Mouse (Mus musculus) heart, embryonic 12.5 days (tissue): ENCODE measurements around the gene Capn5. TPM values are rescaled to one million over a fixed set of nuclear protein-coding genes. Genes with fewer than 3 reads are reported as not detected.

Experiments used
- ATAC-seq: fragments of 200-750 bp; cut with Nextera tagmentation; 2 replicates; pipeline ENCODE4 v1.8.0; 2017; ENCODE audit warnings: moderate TSS enrichment, moderate library complexity; ENCODE audit not compliant: insufficient number of reproducible peaks, low FRiP score
- H3K27ac ChIP-seq: fragments of 300-500 bp; sonication (generic); 2 replicates; pipeline ENCODE4 v1.5.1; 2016; ENCODE audit warnings: mild to moderate bottlenecking, moderate library complexity; ENCODE audit not compliant: poor library complexity, severe bottlenecking
- H3K27me3 ChIP-seq: fragments of 300-500 bp; sonication (generic); replicated peaks from 2 replicates; pipeline ENCODE4 v1.6.1; 2016; ENCODE audit warnings: mild to moderate bottlenecking, moderate library complexity
- H3K36me3 ChIP-seq: fragments of 300-500 bp; sonication (generic); 2 replicates; pipeline ENCODE4 v1.6.1; 2016; ENCODE audit warnings: mild to moderate bottlenecking, moderate library complexity
- H3K4me1 ChIP-seq: fragments of 300-500 bp; sonication (generic); replicated peaks from 2 replicates; pipeline ENCODE4 v1.6.1; 2016; ENCODE audit warnings: mild to moderate bottlenecking
- H3K4me2 ChIP-seq: fragments of 300-500 bp; sonication (generic); 2 replicates; pipeline ENCODE4 v1.6.1; 2016; ENCODE audit warnings: mild to moderate bottlenecking, moderate library complexity
- H3K4me3 ChIP-seq: fragments of 300-500 bp; sonication (generic); 2 replicates; pipeline ENCODE4 v1.5.1; 2016; ENCODE audit warnings: mild to moderate bottlenecking
- H3K9ac ChIP-seq: fragments of 300-500 bp; sonication (generic); 2 replicates; pipeline ENCODE4 v1.6.1; 2016; ENCODE audit warnings: mild to moderate bottlenecking, moderate library complexity
- H3K9me3 ChIP-seq: fragments of 300-500 bp; sonication (generic); replicated peaks from 2 replicates; pipeline ENCODE4 v1.6.1; 2016; ENCODE audit warnings: mild to moderate bottlenecking, moderate library complexity
- WGBS: fragments of 180-500 bp; shearing (Covaris S2); methylation state at CpG from one replicate; pipeline ENCODE4 v1.1.7; 2016; 5-methylcytosine and 5-hydroxymethylcytosine counted together
- polyA plus RNA-seq: library from polyadenylated mRNA; unstranded; fragments of >200 nt; fragmentation: Nextera tagmentation; extraction: Ambion mirVana; gene quantifications from 2 replicates; pipeline ENCODE4 v1.2.1, GENCODE M21; 2016

The Capn5 gene
- polyA plus RNA-seq, 1 experiment from 2014 or later = 8.0 TPM

- Histone ChIP-seq H3K4me1 (peaks cover 26% of the 10 kb centered on the region), H3K4me2 (no peak overlapping the region), H3K4me3 (no peak overlapping the region), H3K9ac (no peak overlapping the region), H3K9me3 (no peaks in the 10 kb centered on the region), H3K36me3 (no peaks in the 10 kb centered on the region), H3K27me3 (peaks cover 31% of the 10 kb centered on the region), H3K27ac (no peak overlapping the region)
- WGBS = 75% methylated on average over 16 of the region's 16 CpGs
- 0 out of 2 replicates have a peak, but pooled peaks have one; percentile 19 for ATAC-seq
These were observed 69.2 kb downstream of the Capn5 start for GRCm38 (mm10) chr7:98108636-98109430.

- Histone ChIP-seq H3K4me3 (no peak overlapping the region), H3K36me3 (no peaks in the 10 kb centered on the region), H3K27ac (no peak overlapping the region), H3K27me3 (peaks cover 15% of the 10 kb centered on the region), H3K9ac (no peak overlapping the region), H3K9me3 (no peaks in the 10 kb centered on the region), H3K4me1 (peaks cover 29% of the 10 kb centered on the region), H3K4me2 (no peak overlapping the region)
- WGBS = 83% methylated on average over 7 of the region's 7 CpGs
- no peak for ATAC-seq
These were observed 71.8 kb downstream of the Capn5 start for GRCm38 (mm10) chr7:98106272-98106671.

- Histone ChIP-seq H3K4me3 (no peak overlapping the region), H3K4me2 (no peak overlapping the region), H3K4me1 (peaks cover 23% of the 10 kb centered on the region), H3K27me3 (no peaks in the 10 kb centered on the region; the same call in 1 of the 2 replicates), H3K27ac (peak overlapping the region; percentile 50), H3K9ac (no peak overlapping the region), H3K36me3 (no peaks in the 10 kb centered on the region), H3K9me3 (no peaks in the 10 kb centered on the region)
- peak; percentile 30 for ATAC-seq
- 48% methylated on average over 16 of the region's 16 CpGs for WGBS
These were observed 73.3 kb downstream of the Capn5 start for GRCm38 (mm10) chr7:98104481-98105435.

GRCm38 (mm10) chr7:98103942-98104292 is 74.2 kb downstream of the Capn5 start:
- H3K4me1 ChIP-seq = peaks cover 23% of the 10 kb centered on the region
- no peaks in the 10 kb centered on the region for H3K36me3 ChIP-seq
- ATAC-seq = no peak; the same call in 1 of the 2 replicates
- H3K4me3 ChIP-seq = no peak overlapping the region
- no peaks in the 10 kb centered on the region for H3K9me3 ChIP-seq
- WGBS = 18% methylated on average over 5 of the region's 5 CpGs
- 0 out of 2 replicates have a peak overlapping the region, but pooled peaks have one; percentile 53 for H3K4me2 ChIP-seq
- H3K27me3 ChIP-seq = no peaks in the 10 kb centered on the region
- H3K9ac ChIP-seq = no peak overlapping the region
- peak overlapping the region; percentile 50 for H3K27ac ChIP-seq

- Histone ChIP-seq H3K4me1 (peaks cover 23% of the 10 kb centered on the region), H3K36me3 (no peaks in the 10 kb centered on the region), H3K27me3 (no peaks in the 10 kb centered on the region), H3K4me2 (peak overlapping the region; percentile 53), H3K9me3 (no peaks in the 10 kb centered on the region), H3K9ac (peak overlapping the region; percentile 30; the same call in 1 of the 2 replicates), H3K4me3 (peak overlapping the region; percentile 24), H3K27ac (peak overlapping the region; percentile 50)
- WGBS = 11% methylated on average over 23 of the region's 26 CpGs
- ATAC-seq = peak; percentile 56
These were observed 74.8 kb downstream of the Capn5 start for GRCm38 (mm10) chr7:98103002-98103941.

GRCm38 (mm10) chr7:98102488-98102887 is 75.6 kb downstream of the Capn5 start:
- Histone ChIP-seq H3K4me2 (peak overlapping the region; percentile 53; the same call in 1 of the 2 replicates), H3K9ac (no peak overlapping the region), H3K4me3 (no peak overlapping the region), H3K9me3 (0 out of 2 replicates have a peak, but pooled peaks cover 3% of the 10 kb centered on the region), H3K27me3 (no peaks in the 10 kb centered on the region), H3K27ac (no peak overlapping the region), H3K36me3 (peaks cover 6% of the 10 kb centered on the region), H3K4me1 (peaks cover 23% of the 10 kb centered on the region)
- ATAC-seq = no peak
- WGBS = 96% methylated on average over 11 of the region's 11 CpGs

GRCm38 (mm10) chr7:98097557-98097956 is 80.5 kb downstream of the Capn5 start:
- no peak overlapping the region for H3K4me3 ChIP-seq
- H3K36me3 ChIP-seq = peaks cover 21% of the 10 kb centered on the region
- H3K9me3 ChIP-seq = peaks cover 12% of the 10 kb centered on the region
- no peak overlapping the region for H3K9ac ChIP-seq
- no peak for ATAC-seq
- H3K27me3 ChIP-seq = no peaks in the 10 kb centered on the region
- WGBS = 84% methylated on average over 8 of the region's 8 CpGs
- no peak overlapping the region for H3K4me2 ChIP-seq
- no peak overlapping the region for H3K27ac ChIP-seq
- no peaks in the 10 kb centered on the region for H3K4me1 ChIP-seq

- H3K4me3 ChIP-seq = no peak overlapping the region
- no peak overlapping the region for H3K4me2 ChIP-seq
- H3K9me3 ChIP-seq = peaks cover 12% of the 10 kb centered on the region
- H3K36me3 ChIP-seq = peaks cover 21% of the 10 kb centered on the region
- no peaks in the 10 kb centered on the region for H3K4me1 ChIP-seq
- ATAC-seq = no peak
- 89% methylated on average over 4 of the region's 4 CpGs for whole genome bisulfite sequencing
- H3K27ac ChIP-seq = no peak overlapping the region
- no peaks in the 10 kb centered on the region for H3K27me3 ChIP-seq
- H3K9ac ChIP-seq = no peak overlapping the region
These were observed 82.2 kb downstream of the Capn5 start for GRCm38 (mm10) chr7:98095852-98096251.

GRCm38 (mm10) chr7:98086346-98086745 is 91.7 kb downstream of the Capn5 start:
- Histone ChIP-seq H3K9me3 (no peaks in the 10 kb centered on the region), H3K9ac (no peak overlapping the region), H3K4me1 (peaks cover 40% of the 10 kb centered on the region), H3K27me3 (no peaks in the 10 kb centered on the region), H3K36me3 (no peaks in the 10 kb centered on the region), H3K4me2 (no peak overlapping the region), H3K4me3 (no peak overlapping the region), H3K27ac (no peak overlapping the region)
- 45% methylated on average over 2 of the region's 2 CpGs for WGBS
- no peak for ATAC-seq

- WGBS = 59% methylated on average over 7 of the region's 7 CpGs
- H3K4me2 ChIP-seq = peak overlapping the region; percentile 23
These were observed 92.8 kb downstream of the Capn5 start for GRCm38 (mm10) chr7:98085314-98085713.

More at GRCm38 (mm10) chr7:98085314-98085713, 92.8 kb downstream of the Capn5 start:
- Histone ChIP-seq H3K27ac (peak overlapping the region; percentile 47), H3K9me3 (no peaks in the 10 kb centered on the region), H3K4me3 (no peak overlapping the region), H3K9ac (no peak overlapping the region), H3K4me1 (peaks cover 40% of the 10 kb centered on the region), H3K36me3 (peaks cover 6% of the 10 kb centered on the region; the same call in 1 of the 2 replicates), H3K27me3 (no peaks in the 10 kb centered on the region)
- ATAC-seq = no peak
